Mouse (Mus musculus) left cerebral cortex, postnatal 4 days (tissue): ENCODE measurements around the gene Llgl2. TPM values are rescaled to one million over a fixed set of nuclear protein-coding genes. Genes with fewer than 3 reads are reported as not detected.

Source experiments
- DNase-seq: peaks from one replicate; pipeline ENCODE4 v3.0.0-alpha.2; 2022
- intact Hi-C: fragments of 180-260 bp; cut with DNase I; formaldehyde crosslinking; loops from one replicate; pipeline ENCODE4 v1.15.1; 2025
- microRNA-seq: library from miRNA; unstranded; fragments of <30 nt; microRNA quantifications from one replicate; pipeline ENCODE4 v1.2.0, GENCODE M21; 2022
- total RNA-seq, 2 experiments: library from RNA; stranded (reverse); gene quantifications; 2 replicates each; pipeline ENCODE4 v1.2.3; 2021

Gene Llgl2
- total RNA-seq, 2 experiments from 2014 or later, result 1.1 to 2.4 TPM

DNA sequence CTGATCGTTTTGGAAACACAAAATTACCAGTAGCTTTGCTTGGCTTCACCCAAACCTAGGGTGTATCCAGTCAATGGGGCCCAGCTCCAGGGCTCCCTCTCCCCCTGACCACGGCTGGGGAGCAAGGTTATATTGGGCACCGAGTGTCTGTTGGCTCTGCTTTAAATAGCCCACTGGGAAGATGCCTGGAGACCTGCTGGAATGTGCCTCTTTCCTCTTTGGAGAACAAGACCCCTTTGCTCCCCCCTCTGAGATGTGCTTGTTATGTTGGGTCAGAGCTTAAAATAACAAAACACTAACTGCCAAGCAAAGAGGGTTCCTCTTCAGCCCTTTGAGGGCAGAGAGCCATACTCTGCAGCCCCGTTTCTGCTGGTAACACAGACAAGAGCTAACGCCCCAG, 78.3 kb downstream of the Llgl2 start:
- no peak for DNase-seq
- intact Hi-C loops, result no loop called here

DNA sequence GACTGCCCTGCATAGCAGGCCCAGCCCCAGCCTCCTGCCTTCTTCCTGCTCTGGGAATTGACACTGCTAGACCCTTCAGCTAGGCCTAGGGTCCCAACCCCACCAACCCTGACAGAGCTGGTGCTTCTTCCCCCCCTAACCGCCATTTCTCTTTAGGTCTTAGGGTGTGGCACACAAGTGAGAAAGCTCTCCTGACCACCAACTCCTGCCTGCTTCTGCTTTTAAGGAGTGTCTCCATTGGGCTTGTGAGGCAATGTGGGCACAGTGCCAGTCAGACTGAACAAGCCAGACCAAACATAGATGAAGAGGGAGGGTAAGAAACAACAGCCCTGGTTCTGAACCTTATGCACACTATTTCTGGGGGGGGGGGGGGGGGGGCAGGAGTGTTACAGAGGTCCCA, 79.0 kb downstream of the Llgl2 start:
- DNase-seq, result no peak
- intact Hi-C loops, result no loop called here

DNA sequence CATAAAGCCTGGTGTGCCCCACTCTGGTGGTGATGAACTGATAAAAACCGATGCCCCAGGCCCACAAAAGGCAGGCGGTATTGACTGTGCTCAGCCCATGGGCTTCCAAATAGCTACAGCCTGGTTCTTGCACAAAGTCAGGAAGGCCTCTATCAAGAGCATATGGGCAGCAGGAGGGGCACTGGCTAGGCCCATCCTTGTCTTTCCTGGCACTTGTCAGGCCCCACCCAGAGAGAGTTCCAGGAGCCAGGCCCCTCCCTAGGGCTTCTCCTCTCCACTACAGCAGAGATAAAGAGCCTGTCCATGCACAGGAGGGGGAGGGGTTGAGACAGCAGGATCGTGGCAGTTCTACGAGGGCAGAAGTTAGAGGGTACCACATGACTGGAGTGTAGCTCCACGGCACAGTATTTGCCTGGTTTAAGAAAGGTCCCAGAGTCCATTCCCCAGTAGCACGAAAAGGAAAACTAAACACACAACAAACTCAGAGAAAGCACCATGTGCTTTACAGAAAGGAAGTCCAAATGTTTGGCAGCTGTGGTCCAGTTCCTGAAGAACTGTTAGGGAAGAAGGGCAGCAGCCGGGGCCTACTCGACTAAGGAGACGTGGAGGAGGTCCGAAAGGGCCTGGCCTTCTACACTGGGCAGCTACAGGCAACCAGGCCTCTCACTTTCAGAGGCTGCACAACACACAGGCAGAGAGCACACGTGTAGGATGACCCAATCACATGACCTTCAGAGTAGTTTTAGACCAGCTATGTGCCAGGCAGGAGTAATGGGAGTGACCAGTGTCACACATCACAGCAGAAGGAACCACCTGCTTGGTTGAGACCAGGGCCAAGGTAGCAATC, 79.8 kb downstream of the Llgl2 start:
- intact Hi-C loops, result no loop called here
- DNase-seq, result no peak

DNA sequence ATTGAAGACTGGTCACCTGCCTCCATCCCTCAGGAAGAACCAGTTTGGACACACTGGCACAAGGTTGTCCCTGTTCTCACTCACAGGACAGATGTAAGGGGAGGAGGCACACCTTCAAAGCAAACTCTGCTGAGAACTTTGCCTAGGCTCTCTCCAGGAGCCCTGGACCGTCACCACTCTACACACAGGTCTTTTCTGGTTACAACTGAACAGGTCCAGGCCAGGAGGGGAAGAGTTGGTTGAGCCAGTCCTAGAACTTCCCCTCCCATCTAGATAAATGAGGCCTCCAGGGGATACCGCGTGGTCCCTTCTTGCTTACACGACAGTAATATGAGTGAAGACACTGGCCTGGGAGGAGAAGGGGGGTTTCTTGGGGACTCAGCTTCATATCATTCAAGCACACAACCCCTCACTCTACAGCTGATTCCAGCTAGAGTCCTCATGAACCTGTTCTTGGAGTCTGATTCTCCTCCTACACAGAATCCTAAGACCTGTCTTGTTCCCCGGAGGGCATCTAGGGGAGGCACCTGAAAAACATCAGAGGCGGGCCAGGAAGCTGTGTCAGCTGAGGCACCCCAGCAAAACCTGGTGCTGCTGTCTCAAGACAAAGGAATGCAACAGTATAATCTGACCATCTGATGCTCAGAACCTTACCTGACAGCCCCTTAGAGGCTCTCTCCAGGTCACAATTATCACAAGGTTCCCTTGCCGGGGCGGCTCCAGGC, 80.5 kb downstream of the Llgl2 start:
- intact Hi-C loops, result no loop called here
- no peak for DNase-seq

Small RNA genes within 50 kb of the gene (microRNA-seq; reads per million reads assigned to microRNA genes)
- not detected for gene Mir5621

Other genes starting within 250 kb of the Llgl2 start
- gene Mrps7, start 220.1 kb upstream of the Llgl2 start, total RNA-seq, result 10 to 100 TPM; 43.0 to 44.1 TPM
- 10 to 100 TPM; 83.9 to 85.2 TPM for gene Gga3, start 220.0 kb upstream of the Llgl2 start, total RNA-seq
- gene Mif4gd, start 211.1 kb upstream of the Llgl2 start, total RNA-seq, result 10 to 100 TPM; 13.3 to 14.1 TPM
- gene Slc25a19, start 195.8 kb upstream of the Llgl2 start, total RNA-seq, result 10 to 100 TPM; 55.3 to 56.6 TPM
- 100 to 1,000 TPM; 218 to 220 TPM for gene Grb2, start 115.5 kb upstream of the Llgl2 start, total RNA-seq
- gene Tmem94, start 58.6 kb upstream of the Llgl2 start, total RNA-seq, result 10 to 100 TPM; 37.3 to 44.1 TPM
- 10 to 100 TPM; 13.4 to 14.5 TPM for gene Caskin2, start 10.4 kb upstream of the Llgl2 start, total RNA-seq
- 10 to 100 TPM; 15.1 to 19.1 TPM for gene Tsen54, start 9.3 kb upstream of the Llgl2 start, total RNA-seq
- gene Myo15b, start 34.4 kb downstream of the Llgl2 start, total RNA-seq, result under 1 TPM in 1 of 2 experiments, not detected in 1; 0.28 TPM
- gene Smim5, start 75.9 kb downstream of the Llgl2 start, total RNA-seq, result not detected
- gene Smim6, start 88.0 kb downstream of the Llgl2 start, total RNA-seq, result not detected
- 10 to 100 TPM; 51.3 to 67.4 TPM for gene Sap30bp, start 109.2 kb downstream of the Llgl2 start, total RNA-seq
- gene Recql5, start 109.4 kb downstream of the Llgl2 start, total RNA-seq, result 10 to 100 TPM; 20.4 to 22.1 TPM
- 1 to 10 TPM; 3.7 to 4.4 TPM for gene Itgb4, start 150.7 kb downstream of the Llgl2 start, total RNA-seq
- gene Galk1, start 188.7 kb downstream of the Llgl2 start, total RNA-seq, result 10 to 100 TPM; 36.2 to 37.9 TPM
- gene H3f3b, start 203.9 kb downstream of the Llgl2 start, total RNA-seq, result 100 to 1,000 TPM; 510 to 587 TPM
- 10 to 100 TPM; 38.8 to 42.9 TPM for gene Unk, start 206.3 kb downstream of the Llgl2 start, total RNA-seq